Mouse (Mus musculus) MEL (cell line): ENCODE measurements at regions not wholly inside any gene's neighbourhood (a gene's known extent, or its start where the extent isn't known, plus 50 kb on each side); places are given as distances from the start of the nearest gene placed in this dataset.

Experiments used
- CHD2 ChIP-seq: IDR thresholded peaks from 2 replicates; pipeline ENCODE4 v1.6.1; 2011; ENCODE audit warnings: low read length, improper control_type of control experiment
- CTCF ChIP-seq, 3 experiments: IDR thresholded peaks in 2 of 3; conservative IDR thresholded peaks in 1 of 3; 2 replicates each; pipeline ENCODE4 v1.5.1; 2011 to 2012; ENCODE audit warnings: low read length in 3 of 3, low read depth in 2 of 3, mild to moderate bottlenecking in 2 of 3, improper control_type of control experiment in 1 of 3, inconsistent platforms in 1 of 3, mixed read lengths in 1 of 3, moderate library complexity in 1 of 3; ENCODE audit not compliant: control insufficient read depth in 1 of 3, insufficient read depth in 1 of 3, poor library complexity in 1 of 3, severe bottlenecking in 1 of 3
- EP300 ChIP-seq, 2 experiments: IDR thresholded peaks; 2 replicates each; pipeline ENCODE4 v1.6.1; 2011; ENCODE audit warnings: improper control_type of control experiment in 2 of 2, low read length in 2 of 2, low read depth in 1 of 2, mild to moderate bottlenecking in 1 of 2
- MAFK ChIP-seq: IDR thresholded peaks from 2 replicates; pipeline ENCODE4 v1.6.1; 2011; ENCODE audit warnings: low read depth, mild to moderate bottlenecking, low read length, improper control_type of control experiment, borderline replicate concordance
- MAZ ChIP-seq: IDR thresholded peaks from 2 replicates; pipeline ENCODE4 v1.6.1; 2012; ENCODE audit warnings: low read depth, mild to moderate bottlenecking, inconsistent platforms, low read length, improper control_type of control experiment
- NELFE ChIP-seq: IDR thresholded peaks from 2 replicates; pipeline ENCODE4 v1.6.1; 2011; ENCODE audit warnings: low read depth, low read length, improper control_type of control experiment
- POLR2A ChIP-seq, 2 experiments: IDR thresholded peaks; 2 replicates each; pipeline ENCODE4 v1.6.1; 2011 to 2012; ENCODE audit warnings: low read length in 2 of 2, mild to moderate bottlenecking in 2 of 2, control low read depth in 1 of 2, improper control_type of control experiment in 1 of 2, low read depth in 1 of 2, moderate library complexity in 1 of 2; ENCODE audit not compliant: control insufficient read depth in 1 of 2, insufficient read depth in 1 of 2, poor library complexity in 1 of 2
- POLR2AphosphoS2 ChIP-seq: IDR thresholded peaks from 2 replicates; pipeline ENCODE4 v1.6.1; 2011; ENCODE audit warnings: low read length, improper control_type of control experiment
- RCOR1 ChIP-seq: IDR thresholded peaks from 2 replicates; pipeline ENCODE4 v1.6.1; 2012; ENCODE audit warnings: low read depth, mild to moderate bottlenecking, inconsistent platforms, low read length, improper control_type of control experiment
- TBP ChIP-seq: IDR thresholded peaks from 2 replicates; pipeline ENCODE4 v1.8.0; 2011; ENCODE audit warnings: low read depth, low read length, improper control_type of control experiment
- USF1 ChIP-seq: IDR thresholded peaks from 2 replicates; pipeline ENCODE4 v1.6.1; 2014; ENCODE audit warnings: low read depth, mild to moderate bottlenecking, inconsistent platforms, low read length, improper control_type of control experiment, moderate library complexity
- USF2 ChIP-seq, 2 experiments: IDR thresholded peaks; 2 replicates each; pipeline ENCODE4 v1.6.1; 2011 to 2012; ENCODE audit warnings: improper control_type of control experiment in 2 of 2, low read length in 2 of 2, borderline replicate concordance in 1 of 2, inconsistent platforms in 1 of 2, low read depth in 1 of 2, mild to moderate bottlenecking in 1 of 2; ENCODE audit not compliant: insufficient read depth in 1 of 2
- ZC3H11A ChIP-seq: IDR thresholded peaks from 2 replicates; pipeline ENCODE4 v1.6.1; 2012; ENCODE audit warnings: low read depth, mild to moderate bottlenecking, inconsistent platforms, low read length, improper control_type of control experiment

- no peak for TF ChIP-seq CTCF (IDR thresholded peaks at IDR 0.05 in 2 of 3, conservative IDR thresholded peaks at IDR 0.05 in 1 of 3; ENCODE audit: control insufficient read depth in 1 of 3, insufficient read depth in 1 of 3, low read depth in 2 of 3, low read length in 3 of 3, poor library complexity in 1 of 3, severe bottlenecking in 1 of 3)
- TF ChIP-seq MAZ: no peak
- no peak for TF ChIP-seq POLR2A (IDR thresholded peaks at IDR 0.05; ENCODE audit: control insufficient read depth in 1 of 2, insufficient read depth in 1 of 2, low read depth in 1 of 2, low read length in 2 of 2, poor library complexity in 1 of 2)
- TF ChIP-seq NELFE: no peak
- no peak for TF ChIP-seq TBP
- no peak for TF ChIP-seq ZC3H11A
- no peak for TF ChIP-seq MAFK
- TF ChIP-seq POLR2AphosphoS2: no peak
- TF ChIP-seq RCOR1: no peak
- no peak for TF ChIP-seq EP300 (IDR thresholded peaks at IDR 0.05; ENCODE audit: low read depth in 1 of 2, low read length in 2 of 2)
- TF ChIP-seq USF1: no peak
- TF ChIP-seq USF2 (IDR thresholded peaks at IDR 0.05; ENCODE audit: borderline replicate concordance in 1 of 2, insufficient read depth in 1 of 2, low read depth in 1 of 2, low read length in 2 of 2): no peak
- no peak for TF ChIP-seq CHD2
These were observed 141.9 kb upstream of the Jmjd1c start for GRCm38 (mm10) chr10:66953976-66954505.
